Comparison of ENCODE assay signal across 12 mouse cellular contexts in the genomic region with DNA sequence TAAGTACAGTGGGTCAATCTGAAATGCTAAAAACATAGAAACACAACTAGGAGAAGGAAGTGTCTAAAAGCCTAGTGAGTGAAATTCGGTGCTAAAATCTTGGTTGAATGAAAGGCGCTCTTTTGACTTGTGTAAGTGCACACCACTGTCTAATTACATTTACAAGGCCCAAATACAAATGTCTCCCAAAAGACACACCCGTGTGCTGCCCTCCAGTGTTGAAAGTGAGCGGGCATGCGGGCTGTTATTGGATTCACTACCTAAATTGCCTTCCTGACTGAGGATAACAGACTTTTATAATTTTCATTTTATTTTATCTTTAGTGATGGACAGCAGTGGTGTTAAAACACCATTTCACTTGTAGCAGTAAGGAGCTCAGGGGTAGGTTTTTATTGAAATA.
DNase-seq lines count a peak whose midpoint lies in the region; TF ChIP-seq lines count a peak whose summit lies in the region.
"Had no signal": no experiment of that assay in that cellular context is flagged by ENCODE, and none has a peak within 500 bp of the region (broad histone marks: within the 10 kb centered on the region; RNA-seq: fewer than 3 reads in every experiment).

No protein-coding gene starts in this region.

- intact Hi-C loops in left cerebral cortex, adult 2 months (cut with DNase I) = loop anchor here (5.0 kb wide), 1 partner anchor 888 kb away; no protein-coding TSS in a partner anchor
- intact Hi-C loops in left cerebral cortex, postnatal 36 days (cut with DNase I) = no loop called here
- intact Hi-C loops in gastrocnemius, postnatal 14 days (cut with DNase I; ENCODE audit: low total_unique reads) = no loop called here

- peak; percentile 62 for TF ChIP-seq CTCF in left cerebral cortex, adult 2 months (IDR thresholded peaks at IDR 0.05)

- H3K27ac ChIP-seq in left cerebral cortex, adult 2 months = no peak overlapping the region
- H3K27ac ChIP-seq: heart, embryonic 15.5 days; stomach, embryonic 15.5 days had no signal

- H3K4me3 ChIP-seq in left cerebral cortex, adult 2 months = no peak overlapping the region
- H3K4me3 ChIP-seq: heart, embryonic 15.5 days; stomach, embryonic 15.5 days had no signal

- peak; percentile 19 for DNase-seq in embryo, embryonic 11 days
- no peak for DNase-seq in embryo, embryonic 10 days (ENCODE audit: low spot score)
- DNase-seq in left cerebral cortex, adult 2 months (ENCODE audit: extremely low spot score in 1 of 2, low spot score in 2 of 2) = no peak
- DNase-seq in left cerebral cortex, postnatal 36 days (ENCODE audit: low spot score in 2 of 2) = no peak
- peak; percentile 18 for DNase-seq in A20 (ENCODE audit: low read depth, low spot score)
- peak; percentile 72 to 74 for DNase-seq in cerebellum, postnatal 10 days
- DNase-seq in urinary bladder, postnatal 25 days (ENCODE audit: low spot score) = no peak
- DNase-seq in gastrocnemius, postnatal 14 days = no peak
- DNase-seq: kidney, adult 2 months; lung, adult 18-20 months had no signal

Comparison
In these comparisons a context has a peak if more than half of its experiments do, and no peak if none do; other contexts are left out.
1. DNase-seq: peak in embryo, embryonic 11 days (single experiment), A20 (single experiment) and cerebellum, postnatal 10 days (2 of 2); none in embryo, embryonic 10 days (single experiment), left cerebral cortex, adult 2 months (0 of 2), left cerebral cortex, postnatal 36 days (0 of 2), urinary bladder, postnatal 25 days (single experiment) and gastrocnemius, postnatal 14 days (single experiment).